Mouse (Mus musculus) T-cell, adult 66 days (primary cell): ENCODE results near the gene Tigd2. TPM values are rescaled to one million over a fixed set of nuclear protein-coding genes. Genes with fewer than 3 reads are reported as not detected.

ENCODE experiments used
- total RNA-seq, 2 experiments: library from RNA; stranded (reverse); gene quantifications; 3 replicates in 1 of 2; 4 replicates in 1 of 2; pipeline ENCODE4 v1.2.4; 2023

Gene Tigd2
- total RNA-seq: 10 to 100 TPM; 32.2 to 35.6 TPM

DNA sequence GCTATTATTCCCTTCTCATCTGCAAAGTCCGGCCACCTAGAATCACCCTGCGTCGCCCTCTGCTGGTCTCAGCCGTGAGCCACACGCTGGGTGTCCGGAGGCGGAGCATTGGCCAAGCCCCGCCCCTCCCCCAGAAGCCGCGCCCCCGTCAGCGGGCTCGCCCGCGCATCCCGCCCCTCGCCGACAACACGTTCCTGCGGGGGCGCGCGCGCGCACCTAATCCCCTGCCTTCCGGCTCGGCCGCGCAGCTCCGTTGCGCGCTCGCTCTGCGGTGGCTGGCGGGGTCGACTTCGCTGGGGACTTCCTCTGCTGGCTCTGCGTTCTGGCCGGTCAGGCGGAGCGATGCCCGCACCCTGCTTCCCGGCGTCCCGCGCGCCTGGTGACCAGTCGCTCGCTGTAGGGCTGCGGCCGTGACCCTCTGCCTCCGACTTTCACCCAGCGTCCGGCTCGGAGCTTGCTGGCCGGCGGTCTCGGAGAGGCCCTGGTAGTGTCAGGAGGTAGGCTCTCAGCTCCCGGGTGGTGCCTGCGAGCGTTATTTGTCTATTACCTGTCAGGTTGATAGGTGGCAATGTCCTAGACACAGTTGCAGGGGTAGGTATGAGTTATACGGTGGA is at the start of gene Tigd2:
Tigd2 (plus strand) TSS at position 186 of the 614 bp plus-strand sequence.

Other genes starting within 250 kb of the Tigd2 start
- gene Fam13a, start 184.3 kb upstream of the Tigd2 start, total RNA-seq: not detected
- 10 to 100 TPM; 28.0 to 32.1 TPM for gene Gprin3, start 217.4 kb downstream of the Tigd2 start, total RNA-seq